Mouse (Mus musculus) hindbrain, embryonic 12.5 days (tissue): Measurements from ENCODE around the gene Scin. TPM values are rescaled to one million over a fixed set of nuclear protein-coding genes. Genes with fewer than 3 reads are reported as not detected.

Source experiments
- ATAC-seq: fragments of 200-750 bp; cut with Nextera tagmentation; 2 replicates; pipeline ENCODE4 v1.8.0; 2017; ENCODE audit warnings: moderate TSS enrichment; ENCODE audit not compliant: low FRiP score
- H3K27ac ChIP-seq: fragments of 300-500 bp; sonication (generic); 2 replicates; pipeline ENCODE4 v1.5.1; 2016; ENCODE audit warnings: mild to moderate bottlenecking
- H3K27me3 ChIP-seq: fragments of 300-500 bp; sonication (generic); 2 replicates; pipeline ENCODE4 v1.6.1; 2016; ENCODE audit warnings: mild to moderate bottlenecking
- H3K36me3 ChIP-seq: fragments of 300-500 bp; sonication (generic); 2 replicates; pipeline ENCODE4 v1.6.1; 2016; ENCODE audit warnings: mild to moderate bottlenecking
- H3K4me1 ChIP-seq: fragments of 300-500 bp; sonication (generic); 2 replicates; pipeline ENCODE4 v1.6.1; 2016
- H3K4me2 ChIP-seq: fragments of 300-500 bp; sonication (generic); replicated peaks from 2 replicates; pipeline ENCODE4 v1.6.1; 2016; ENCODE audit warnings: mild to moderate bottlenecking
- H3K4me3 ChIP-seq: fragments of 300-500 bp; sonication (generic); 2 replicates; pipeline ENCODE4 v1.5.1; 2016; ENCODE audit warnings: mild to moderate bottlenecking
- H3K9ac ChIP-seq: fragments of 300-500 bp; sonication (generic); 2 replicates; pipeline ENCODE4 v1.6.1; 2016; ENCODE audit warnings: mild to moderate bottlenecking, moderate library complexity
- H3K9me3 ChIP-seq: fragments of 300-500 bp; sonication (generic); replicated peaks from 2 replicates; pipeline ENCODE4 v1.6.1; 2016; ENCODE audit warnings: mild to moderate bottlenecking
- WGBS: fragments of 180-500 bp; shearing (Covaris S2); methylation state at CpG from one replicate; pipeline ENCODE4 v1.1.7; 2016; 5-methylcytosine and 5-hydroxymethylcytosine counted together
- polyA plus RNA-seq: library from polyadenylated mRNA; unstranded; fragments of >200 nt; fragmentation: Nextera tagmentation; extraction: Ambion mirVana; gene quantifications from 2 replicates; pipeline ENCODE4 v1.2.1, GENCODE M21; 2016

Gene Scin
- polyA plus RNA-seq, 1 experiment from 2014 or later, result 0.83 TPM

DNA sequence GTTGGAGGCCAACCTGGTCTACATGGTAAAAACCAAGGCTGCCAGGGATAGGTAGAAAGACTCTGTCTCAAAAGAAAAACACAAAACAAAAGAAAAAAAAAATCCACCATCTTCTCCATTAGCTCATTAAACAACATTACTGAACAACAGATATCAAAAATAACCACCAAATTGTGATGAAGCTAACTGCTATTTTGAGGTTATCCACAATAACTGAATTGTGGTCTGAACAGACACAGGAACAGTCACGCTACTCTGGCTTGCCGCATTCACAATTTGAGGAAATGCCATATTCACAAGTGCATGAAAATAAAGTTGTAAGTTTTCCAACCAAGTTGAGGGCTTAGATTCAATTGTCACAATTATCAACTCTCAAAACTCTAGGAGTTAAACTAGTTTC, 31.7 kb downstream of the Scin start:
- 97% methylated on average over 2 of the region's 2 CpGs for WGBS
- no peak for ATAC-seq
- H3K9ac ChIP-seq, result no peak overlapping the region
- H3K4me3 ChIP-seq, result no peak overlapping the region
- no peak overlapping the region for H3K27ac ChIP-seq
- no peak overlapping the region for H3K4me2 ChIP-seq
- no peaks in the 10 kb centered on the region for H3K4me1 ChIP-seq
- H3K27me3 ChIP-seq, result no peaks in the 10 kb centered on the region
- H3K36me3 ChIP-seq, result no peaks in the 10 kb centered on the region
- no peaks in the 10 kb centered on the region for H3K9me3 ChIP-seq

DNA sequence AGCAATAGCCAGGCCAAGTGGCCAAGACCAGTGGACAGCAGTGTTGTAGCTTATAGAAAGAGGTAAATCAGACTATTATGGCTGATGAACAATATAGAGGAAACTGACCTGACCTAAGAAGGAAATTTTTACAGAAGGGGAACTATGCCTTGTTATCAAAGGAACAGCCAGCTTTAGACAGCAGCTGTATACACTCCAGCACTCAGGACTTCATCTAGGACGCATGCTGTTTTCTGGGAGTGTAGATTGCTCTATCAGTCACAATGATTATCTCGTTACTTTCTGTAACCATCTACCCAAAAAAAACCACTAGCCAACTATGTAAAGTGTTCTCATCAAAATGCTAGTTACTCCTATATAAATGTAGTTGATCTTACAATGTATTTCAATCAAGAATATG, 34.6 kb downstream of the Scin start:
- H3K4me1 ChIP-seq, result no peaks in the 10 kb centered on the region
- H3K9ac ChIP-seq, result no peak overlapping the region
- H3K4me2 ChIP-seq, result no peak overlapping the region
- H3K9me3 ChIP-seq, result no peaks in the 10 kb centered on the region
- H3K4me3 ChIP-seq, result no peak overlapping the region
- no peaks in the 10 kb centered on the region for H3K36me3 ChIP-seq
- WGBS, result 96% methylated on average over 2 of the region's 2 CpGs
- H3K27me3 ChIP-seq, result no peaks in the 10 kb centered on the region
- ATAC-seq, result no peak
- H3K27ac ChIP-seq, result no peak overlapping the region

DNA sequence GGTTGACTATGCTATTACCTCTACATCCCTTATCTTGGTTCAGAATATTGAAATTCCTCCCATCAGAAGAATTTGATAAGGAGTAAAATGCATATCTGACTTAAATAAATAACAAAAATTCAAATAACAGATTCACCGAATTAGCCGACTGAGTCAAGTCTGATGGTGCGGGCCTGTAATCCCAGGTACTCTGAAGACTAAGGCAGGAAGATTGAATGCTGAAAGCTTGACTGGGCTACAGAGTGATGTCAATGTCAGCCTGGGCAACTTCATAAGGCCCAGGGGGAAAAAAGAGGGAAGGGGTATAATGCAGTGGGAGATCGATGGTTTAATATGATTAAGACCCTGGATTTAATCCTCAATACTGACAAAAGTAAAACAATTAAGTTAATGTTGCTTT, 36.6 kb downstream of the Scin start:
- Histone ChIP-seq H3K36me3 (no peaks in the 10 kb centered on the region), H3K4me1 (no peaks in the 10 kb centered on the region), H3K27ac (no peak overlapping the region), H3K9ac (no peak overlapping the region), H3K4me2 (no peak overlapping the region), H3K9me3 (no peaks in the 10 kb centered on the region), H3K4me3 (no peak overlapping the region), H3K27me3 (no peaks in the 10 kb centered on the region)
- WGBS, result 94% methylated on average over 4 of the region's 4 CpGs
- no peak for ATAC-seq

DNA sequence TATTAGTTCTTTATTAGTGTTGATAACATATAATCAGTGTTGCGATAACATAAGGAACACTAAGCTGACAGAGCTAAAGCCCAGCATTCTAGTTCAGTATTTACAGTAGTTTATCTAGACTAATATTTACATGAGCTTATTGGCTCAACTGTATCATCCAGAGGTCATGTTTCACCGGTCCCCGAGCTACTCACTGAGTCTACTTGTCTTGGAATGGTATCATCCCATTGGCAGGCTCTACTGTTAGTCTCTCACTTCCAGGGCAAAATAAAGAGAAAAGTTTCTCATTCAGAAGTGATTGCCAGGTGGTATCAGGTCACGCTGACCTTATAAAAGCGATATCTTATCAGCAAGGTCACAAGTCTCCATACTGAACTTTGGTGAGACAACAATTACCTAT, 37.0 kb downstream of the Scin start:
- Histone ChIP-seq H3K27ac (no peak overlapping the region), H3K9ac (no peak overlapping the region), H3K4me3 (no peak overlapping the region), H3K27me3 (no peaks in the 10 kb centered on the region), H3K4me1 (no peaks in the 10 kb centered on the region), H3K36me3 (no peaks in the 10 kb centered on the region), H3K9me3 (no peaks in the 10 kb centered on the region), H3K4me2 (no peak overlapping the region)
- ATAC-seq, result no peak
- 95% methylated on average over 5 of the region's 5 CpGs for WGBS

DNA sequence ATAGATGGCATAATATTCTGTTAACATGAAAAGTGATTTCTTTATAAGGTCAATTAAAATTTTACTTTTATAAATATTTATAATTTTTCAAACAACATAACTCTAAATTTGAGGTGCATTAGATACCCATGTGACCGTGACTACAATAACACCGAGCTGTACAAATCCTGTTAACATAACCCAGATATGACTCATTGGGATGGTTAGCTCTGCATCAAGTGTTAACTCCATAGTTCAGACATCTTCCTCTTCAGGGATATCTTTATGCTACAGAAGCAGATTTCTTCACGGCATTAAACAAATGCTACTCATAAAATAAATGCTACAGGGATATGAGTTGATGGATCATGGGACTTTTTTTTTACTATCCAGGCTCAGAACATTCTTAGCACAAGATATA, 37.6 kb downstream of the Scin start:
- Histone ChIP-seq H3K27me3 (no peaks in the 10 kb centered on the region), H3K4me2 (no peak overlapping the region), H3K9ac (no peak overlapping the region), H3K9me3 (no peaks in the 10 kb centered on the region), H3K27ac (no peak overlapping the region), H3K4me1 (no peaks in the 10 kb centered on the region), H3K36me3 (no peaks in the 10 kb centered on the region), H3K4me3 (no peak overlapping the region)
- WGBS, result 93% methylated on average over 3 of the region's 3 CpGs
- no peak for ATAC-seq

DNA sequence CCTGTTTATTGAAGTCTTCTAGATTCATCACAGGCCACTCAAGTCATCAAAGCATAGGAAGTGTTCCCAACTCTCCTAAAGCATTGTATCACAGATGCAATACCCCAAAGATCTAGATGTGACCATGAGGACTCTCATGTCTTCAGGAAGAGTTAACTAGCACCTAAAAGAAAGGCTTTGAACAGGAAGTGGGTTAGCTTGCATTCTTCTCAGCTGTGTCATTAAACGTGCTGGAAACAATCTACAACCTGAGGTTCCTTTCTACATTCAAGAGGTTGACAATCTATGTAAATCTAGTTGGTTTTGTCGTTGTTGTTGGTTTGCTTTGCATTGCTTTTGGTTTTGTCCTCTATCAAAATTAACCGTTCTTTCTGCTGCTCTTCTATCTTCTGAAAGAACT, 44.0 kb downstream of the Scin start:
- no peak overlapping the region for H3K9ac ChIP-seq
- 80% methylated on average over 3 of the region's 3 CpGs for WGBS
- ATAC-seq, result no peak
- no peaks in the 10 kb centered on the region for H3K36me3 ChIP-seq
- no peaks in the 10 kb centered on the region for H3K9me3 ChIP-seq
- H3K4me2 ChIP-seq, result no peak overlapping the region
- H3K27me3 ChIP-seq, result no peaks in the 10 kb centered on the region
- no peak overlapping the region for H3K4me3 ChIP-seq
- H3K4me1 ChIP-seq, result no peaks in the 10 kb centered on the region
- H3K27ac ChIP-seq, result no peak overlapping the region

DNA sequence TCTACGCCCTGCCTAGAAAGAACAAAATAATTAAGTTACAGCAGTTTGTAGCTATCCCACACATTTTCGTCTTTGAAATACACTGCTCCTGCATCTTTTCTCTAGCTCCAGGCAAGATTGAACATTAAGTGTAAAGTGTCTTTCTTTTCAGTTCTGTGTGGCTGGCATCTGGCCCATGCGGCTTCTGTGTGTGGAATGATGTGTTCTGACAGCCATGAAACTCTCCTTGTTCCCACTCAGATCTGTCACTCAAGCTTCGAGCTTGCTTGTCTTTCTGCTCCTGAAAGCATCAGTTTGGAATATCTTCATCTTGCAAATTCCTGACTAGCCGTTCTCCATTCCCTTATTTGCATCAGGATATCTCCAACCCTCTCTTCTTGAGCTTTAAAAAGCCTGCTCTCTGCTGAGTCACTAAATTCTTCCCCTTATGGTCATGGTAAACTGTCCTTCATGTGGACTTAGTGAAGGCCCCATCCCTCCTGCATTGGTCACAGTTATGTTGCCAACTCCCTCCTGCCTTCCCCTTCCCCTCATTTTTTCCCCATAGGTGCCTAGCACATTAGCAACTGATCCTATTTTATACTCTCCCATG, 48.2 kb downstream of the Scin start:
- 75% methylated on average over 5 of the region's 5 CpGs for WGBS
- H3K36me3 ChIP-seq, result no peaks in the 10 kb centered on the region
- no peaks in the 10 kb centered on the region for H3K9me3 ChIP-seq
- no peak overlapping the region for H3K4me3 ChIP-seq
- no peak overlapping the region for H3K4me2 ChIP-seq
- H3K4me1 ChIP-seq, result no peaks in the 10 kb centered on the region
- H3K27ac ChIP-seq, result no peak overlapping the region
- ATAC-seq, result no peak
- no peak overlapping the region for H3K9ac ChIP-seq
- H3K27me3 ChIP-seq, result no peaks in the 10 kb centered on the region

DNA sequence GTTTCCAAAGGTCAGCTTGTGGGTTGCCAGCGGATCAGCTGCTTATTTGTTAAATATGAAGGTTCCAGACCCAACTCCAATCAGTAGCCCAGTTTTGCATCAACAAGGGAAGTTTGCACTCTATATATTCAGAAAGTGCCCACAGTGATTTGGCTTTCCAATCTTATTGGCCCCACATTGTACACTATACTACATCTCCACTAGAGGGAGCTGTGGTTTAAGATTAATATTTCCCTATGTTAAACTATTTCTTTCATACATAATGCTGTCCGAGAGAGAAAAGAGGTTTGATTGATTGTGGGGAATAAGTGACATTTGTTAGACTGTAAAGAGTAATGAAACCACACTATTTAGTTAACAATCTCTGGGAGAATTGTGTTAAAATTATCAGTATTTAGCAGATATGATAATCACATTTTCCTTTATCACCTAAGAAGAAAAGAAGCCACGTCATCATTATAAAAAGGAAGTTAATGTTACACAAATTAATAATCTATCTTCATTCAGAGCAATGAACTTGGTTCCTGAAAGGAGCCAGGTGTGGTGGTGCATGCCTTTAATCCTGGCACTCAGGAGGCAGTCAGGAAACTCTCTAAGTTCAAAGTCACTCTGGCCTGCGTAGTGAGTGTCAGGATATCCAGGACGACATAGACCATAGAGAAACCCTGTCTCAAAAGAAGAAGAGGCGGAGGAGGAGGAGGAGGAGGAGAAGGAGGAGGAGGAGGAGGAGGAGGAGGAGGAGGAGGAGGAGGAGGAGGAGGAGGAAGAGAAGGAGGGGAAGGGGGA, 51.4 kb downstream of the Scin start:
- 58% methylated on average over 5 of the region's 6 CpGs for WGBS
- no peaks in the 10 kb centered on the region for H3K27me3 ChIP-seq
- ATAC-seq, result no peak

DNA sequence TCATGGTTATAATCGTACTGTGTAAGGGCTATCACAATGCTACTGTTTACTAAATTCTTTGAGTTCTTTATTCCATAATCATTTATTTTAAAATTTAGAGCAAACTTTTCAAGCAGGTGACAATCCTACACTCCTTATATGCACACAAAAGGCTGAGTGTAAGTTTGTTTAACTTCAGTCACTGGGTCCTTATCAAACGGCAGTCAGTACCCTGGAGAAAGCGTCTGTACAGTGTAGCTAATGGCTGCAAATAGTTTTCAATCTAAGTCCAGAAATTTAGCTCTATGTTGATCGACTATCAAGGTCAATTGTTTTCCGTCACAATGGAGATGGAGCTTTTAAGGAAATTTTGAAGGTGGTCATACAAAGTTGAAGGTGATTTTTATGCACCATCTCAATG, 52.0 kb downstream of the Scin start:
- H3K27me3 ChIP-seq, result no peaks in the 10 kb centered on the region
- ATAC-seq, result no peak
- no peaks in the 10 kb centered on the region for H3K9me3 ChIP-seq
- no peak overlapping the region for H3K4me3 ChIP-seq
- 80% methylated on average over 5 of the region's 5 CpGs for WGBS
- H3K9ac ChIP-seq, result no peak overlapping the region
- no peaks in the 10 kb centered on the region for H3K4me1 ChIP-seq
- H3K4me2 ChIP-seq, result no peak overlapping the region
- no peak overlapping the region for H3K27ac ChIP-seq
- no peaks in the 10 kb centered on the region for H3K36me3 ChIP-seq

More for the DNA sequence above, 51.4 kb downstream of the Scin start:
- no peaks in the 10 kb centered on the region for H3K4me1 ChIP-seq
- H3K4me3 ChIP-seq, result no peak overlapping the region
- no peaks in the 10 kb centered on the region for H3K9me3 ChIP-seq
- H3K9ac ChIP-seq, result no peak overlapping the region
- H3K27ac ChIP-seq, result no peak overlapping the region
- H3K36me3 ChIP-seq, result no peaks in the 10 kb centered on the region
- H3K4me2 ChIP-seq, result no peak overlapping the region

DNA sequence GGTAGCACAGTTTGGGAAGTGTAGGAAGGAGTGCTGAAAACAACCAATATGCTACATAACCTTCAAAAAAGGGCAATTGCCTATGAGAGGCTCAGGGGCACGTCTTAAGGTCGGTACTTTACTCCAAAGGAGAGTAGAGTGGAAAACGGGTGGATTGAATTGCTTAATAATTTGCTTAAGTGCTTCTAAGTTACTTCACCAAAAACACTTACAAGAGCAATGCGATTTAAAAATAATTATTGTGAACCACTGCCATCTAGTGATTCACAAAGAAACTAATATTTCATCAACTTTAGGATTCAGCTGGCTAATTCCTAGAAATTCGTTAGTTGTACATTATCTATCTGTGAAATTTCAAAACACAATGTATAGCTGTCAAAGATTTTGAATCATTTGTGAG, 60.4 kb downstream of the Scin start:
- Histone ChIP-seq H3K36me3 (no peaks in the 10 kb centered on the region), H3K4me1 (no peaks in the 10 kb centered on the region), H3K9me3 (no peaks in the 10 kb centered on the region), H3K27ac (no peak overlapping the region), H3K4me3 (no peak overlapping the region), H3K27me3 (no peaks in the 10 kb centered on the region), H3K9ac (no peak overlapping the region), H3K4me2 (no peak overlapping the region)
- WGBS, result 69% methylated on average over 5 of the region's 5 CpGs
- ATAC-seq, result no peak

DNA sequence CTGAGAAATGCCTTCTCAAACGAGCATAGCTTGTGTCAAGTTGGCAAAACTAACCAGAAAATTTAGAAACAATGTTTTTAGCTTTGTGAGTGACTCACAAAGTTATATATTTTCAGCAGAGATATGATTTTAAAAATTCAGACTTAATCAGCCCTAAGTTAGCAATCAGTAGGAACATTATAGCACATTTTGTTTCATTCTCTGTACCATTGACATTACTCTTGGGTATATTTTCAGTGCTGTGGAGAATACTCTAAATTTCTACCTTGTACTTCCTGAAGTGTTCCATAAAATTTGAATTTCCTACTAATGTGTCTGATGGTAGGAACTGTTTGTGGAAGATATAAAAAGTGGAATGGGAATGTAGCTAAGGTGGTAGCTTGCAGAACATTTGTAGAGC, 87.0 kb downstream of the Scin start:
- no peak overlapping the region for H3K9ac ChIP-seq
- no peak overlapping the region for H3K27ac ChIP-seq
- no peak overlapping the region for H3K4me2 ChIP-seq
- ATAC-seq, result no peak
- 71% methylated on average over 1 of the region's 1 CpGs for WGBS
- H3K4me1 ChIP-seq, result no peaks in the 10 kb centered on the region
- no peaks in the 10 kb centered on the region for H3K27me3 ChIP-seq
- no peaks in the 10 kb centered on the region for H3K36me3 ChIP-seq
- no peaks in the 10 kb centered on the region for H3K9me3 ChIP-seq
- no peak overlapping the region for H3K4me3 ChIP-seq

DNA sequence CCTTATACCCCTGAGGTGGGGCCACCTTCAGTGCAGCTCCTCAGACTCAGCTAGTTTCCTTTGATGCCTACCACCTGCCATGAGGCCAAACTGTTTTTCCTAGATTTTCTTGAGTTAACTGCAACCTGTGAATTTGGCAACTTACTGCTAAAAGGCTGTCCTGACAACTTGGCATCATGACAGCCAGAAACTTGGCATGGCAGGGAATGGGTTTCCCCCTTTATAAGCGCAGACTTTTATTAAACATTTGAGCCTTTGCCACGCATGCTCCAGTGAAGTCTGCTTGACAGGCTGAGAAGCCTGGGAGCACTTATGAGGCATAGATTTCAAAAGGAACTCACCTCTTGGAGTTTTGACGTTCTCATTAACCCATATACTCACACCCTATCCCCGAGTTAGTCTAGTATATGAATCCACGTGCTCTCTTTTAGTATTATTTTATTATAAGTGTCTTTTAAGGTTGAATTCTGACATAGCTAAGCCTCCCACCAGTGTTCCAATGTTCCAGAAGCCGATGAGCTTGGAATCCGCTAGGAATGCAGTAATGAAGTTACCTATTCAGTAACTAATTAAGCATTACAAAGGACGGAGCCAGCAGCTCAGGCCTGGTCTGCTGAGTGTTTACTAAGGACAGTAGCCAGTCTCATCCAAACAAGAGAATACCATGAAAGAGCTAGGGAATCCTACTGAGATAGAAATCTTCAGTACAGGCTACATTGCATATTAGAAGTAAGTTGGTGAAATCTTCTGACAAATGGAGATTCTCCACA, 90.0 kb downstream of the Scin start:
- H3K27me3 ChIP-seq, result no peaks in the 10 kb centered on the region
- H3K4me1 ChIP-seq, result no peaks in the 10 kb centered on the region
- H3K9me3 ChIP-seq, result no peaks in the 10 kb centered on the region
- WGBS, result 84% methylated on average over 8 of the region's 8 CpGs
- H3K4me3 ChIP-seq, result no peak overlapping the region
- ATAC-seq, result no peak
- H3K9ac ChIP-seq, result no peak overlapping the region
- H3K4me2 ChIP-seq, result no peak overlapping the region
- no peaks in the 10 kb centered on the region for H3K36me3 ChIP-seq
- H3K27ac ChIP-seq, result no peak overlapping the region

DNA sequence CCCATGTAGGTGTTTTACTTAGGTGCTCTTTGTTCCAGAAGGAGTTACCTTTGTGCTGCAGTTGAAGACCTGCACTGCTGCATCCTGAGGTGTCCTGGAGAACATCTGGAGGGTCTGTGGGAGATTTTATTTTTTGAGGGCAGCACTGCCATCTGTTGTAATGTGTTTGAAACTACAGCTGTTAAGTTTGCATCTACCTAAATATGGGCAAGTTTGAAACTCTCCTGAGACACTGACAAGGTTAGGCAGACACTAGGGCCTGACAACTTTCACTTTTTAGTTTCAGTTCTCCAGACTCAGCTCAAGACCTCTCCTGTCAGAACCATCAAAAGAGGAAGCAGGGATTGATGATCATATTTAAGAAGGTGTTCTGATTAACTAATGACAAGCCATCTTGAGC, 94.0 kb downstream of the Scin start:
- Histone ChIP-seq H3K4me2 (no peak overlapping the region), H3K36me3 (no peaks in the 10 kb centered on the region)
- no peak for ATAC-seq

More for the DNA sequence above, 94.0 kb downstream of the Scin start:
- no peak overlapping the region for H3K4me3 ChIP-seq
- peaks cover 10% of the 10 kb centered on the region for H3K4me1 ChIP-seq
- no peaks in the 10 kb centered on the region for H3K9me3 ChIP-seq
- no peaks in the 10 kb centered on the region for H3K27me3 ChIP-seq
- H3K27ac ChIP-seq, result no peak overlapping the region
- H3K9ac ChIP-seq, result no peak overlapping the region
